In genomic region chr14:46832354-46833272, GRCm38 (mm10) we compare ENCODE assay signal across 7 mouse cellular contexts. TPM values are rescaled to one million over a fixed set of nuclear protein-coding genes. Genes with fewer than 3 reads are reported as not detected.
A peak's percentile ranks its signal among the peaks of the same experiment; 100 is the strongest.
DNase-seq lines count a peak whose midpoint lies in the region; ATAC-seq and TF ChIP-seq lines count a peak whose summit lies in the region.

No protein-coding gene starts in this region.

- TF ChIP-seq CTCF in lung, postnatal 0 days (IDR thresholded peaks at IDR 0.05) = no peak
- no peak for TF ChIP-seq CTCF in small intestine, adult 2 months (IDR thresholded peaks at IDR 0.05; ENCODE audit: extremely low read depth, insufficient read length, insufficient replicate concordance, low read depth, low read length)

- H3K36me3 ChIP-seq in lung, postnatal 0 days (ENCODE audit: insufficient read depth, low read length) = no peaks in the 10 kb centered on the region
- H3K36me3 ChIP-seq in small intestine, adult 2 months (ENCODE audit: control insufficient read depth, insufficient read depth, low read length) = no peaks in the 10 kb centered on the region; the same call in 1 of the 2 replicates

- H3K27ac ChIP-seq in lung, postnatal 0 days (ENCODE audit: low read length) = peak overlapping the region; percentile 88
- peak overlapping the region; percentile 35 for H3K27ac ChIP-seq in small intestine, adult 2 months (ENCODE audit: insufficient read depth, low read depth, low read length)

- H3K4me3 ChIP-seq in lung, postnatal 0 days (ENCODE audit: low read depth, low read length) = peak overlapping the region; percentile 81
- H3K4me3 ChIP-seq in small intestine, adult 2 months (ENCODE audit: low read depth, low read length) = peak overlapping the region; percentile 77

- H3K27me3 ChIP-seq in lung, postnatal 0 days (replicated peaks; ENCODE audit: insufficient read depth, low read length) = no peaks in the 10 kb centered on the region
- no peaks in the 10 kb centered on the region for H3K27me3 ChIP-seq in small intestine, adult 2 months (ENCODE audit: control insufficient read depth, insufficient read depth, low read length)

- peak overlapping the region; percentile 80 for H3K4me2 ChIP-seq in lung, postnatal 0 days (replicated peaks; ENCODE audit: low read depth, low read length)

- no peak for TF ChIP-seq EP300 in lung, postnatal 0 days (IDR thresholded peaks at IDR 0.05)

- WGBS in lung, postnatal 0 days = 5% methylated on average over 37 of the region's 40 CpGs
- WGBS in small intestine, adult 2 months = 8% methylated on average over 40 of the region's 40 CpGs

- H3K4me1 ChIP-seq in lung, postnatal 0 days (ENCODE audit: insufficient read depth, low read depth, low read length) = peaks cover 7% of the 10 kb centered on the region; the same call in 1 of the 2 replicates
- H3K4me1 ChIP-seq in small intestine, adult 2 months (ENCODE audit: control insufficient read depth, insufficient read depth, insufficient read length, low read length) = no peaks in the 10 kb centered on the region

- peak overlapping the region; percentile 90 for H3K9ac ChIP-seq in lung, postnatal 0 days (replicated peaks; ENCODE audit: low read depth)

- DNase-seq in thymus, postnatal 0 days (ENCODE audit: low spot score) = peak; percentile 9
- DNase-seq in thymus, postnatal 36 days = no peak
- DNase-seq in brain, adult 2 months (ENCODE audit: low read depth, low spot score) = peak; percentile 54
- DNase-seq in gastrocnemius, postnatal 4 days (ENCODE audit: low spot score in 2 of 2) = peak; percentile 45 to 56
- DNase-seq in kidney, postnatal 10 days = peak; percentile 64
- peak; percentile 43 for DNase-seq in lung, postnatal 0 days (ENCODE audit: low spot score)

- no peaks in the 10 kb centered on the region for H3K9me3 ChIP-seq in lung, postnatal 0 days (ENCODE audit: low read length)

- TF ChIP-seq POLR2A in small intestine, adult 2 months (IDR thresholded peaks at IDR 0.05; ENCODE audit: low read depth, low read length) = no peak

- peak; percentile 53 for ATAC-seq in lung, postnatal 0 days

RNA-seq across cellular contexts. Expression of gene Cgrrf1, which starts 0.7 kb away (rescaled TPM):
- 11.2 and 16.3 TPM in 2 replicates for polyA plus RNA-seq in thymus, postnatal 0 days (2015; fragmentation: Nextera tagmentation; extraction: Ambion mirVana)
- total RNA-seq in gastrocnemius, postnatal 4 days (2021) = 10 to 100 TPM; 31.2 to 33.3 TPM
- polyA plus RNA-seq in lung, postnatal 0 days (2015; fragmentation: Nextera tagmentation; extraction: Ambion mirVana) = 54.6 and 54.8 TPM in 2 replicates
- polyA plus RNA-seq in small intestine, adult 2 months (2012; rRNA removed) = 6.4 and 10.3 TPM in 2 replicates

RNA-seq across cellular contexts. Expression of gene Gmfb, which starts 10.6 kb away (rescaled TPM):
- 105 and 107 TPM in 2 replicates for polyA plus RNA-seq in thymus, postnatal 0 days (2015; fragmentation: Nextera tagmentation; extraction: Ambion mirVana)
- 10 to 100 TPM; 45.0 to 49.5 TPM for total RNA-seq in gastrocnemius, postnatal 4 days (2021)
- polyA plus RNA-seq in lung, postnatal 0 days (2015; fragmentation: Nextera tagmentation; extraction: Ambion mirVana) = 42.1 and 47.8 TPM in 2 replicates
- polyA plus RNA-seq in small intestine, adult 2 months (2012; rRNA removed) = 1.1 and 1.9 TPM in 2 replicates

RNA-seq across cellular contexts. Expression of gene Cnih1, which starts 44.4 kb away (rescaled TPM):
- polyA plus RNA-seq in thymus, postnatal 0 days (2015; fragmentation: Nextera tagmentation; extraction: Ambion mirVana) = 153 and 155 TPM in 2 replicates
- total RNA-seq in gastrocnemius, postnatal 4 days (2021) = 10 to 100 TPM; 74.7 to 75.5 TPM
- 133 and 137 TPM in 2 replicates for polyA plus RNA-seq in lung, postnatal 0 days (2015; fragmentation: Nextera tagmentation; extraction: Ambion mirVana)
- 47.5 and 50.6 TPM in 2 replicates for polyA plus RNA-seq in small intestine, adult 2 months (2012; rRNA removed)

RNA-seq across cellular contexts. Expression of gene Samd4, which starts 50.0 kb away (rescaled TPM):
- 0.51 and 0.69 TPM in 2 replicates for polyA plus RNA-seq in thymus, postnatal 0 days (2015; fragmentation: Nextera tagmentation; extraction: Ambion mirVana)
- total RNA-seq in gastrocnemius, postnatal 4 days (2021) = 10 to 100 TPM; 54.5 to 61.9 TPM
- 6.3 and 7.9 TPM in 2 replicates for polyA plus RNA-seq in lung, postnatal 0 days (2015; fragmentation: Nextera tagmentation; extraction: Ambion mirVana)
- polyA plus RNA-seq in small intestine, adult 2 months (2012; rRNA removed) = 3.2 and 4.1 TPM in 2 replicates

Comparison
In these comparisons a context has a peak if more than half of its experiments do, and no peak if none do; other contexts are left out.
1. DNase-seq: peak in thymus, postnatal 0 days (single experiment), brain, adult 2 months (single experiment), gastrocnemius, postnatal 4 days (2 of 2), kidney, postnatal 10 days (single experiment) and lung, postnatal 0 days (single experiment); none in thymus, postnatal 36 days (0 of 2).
2. RNA of gene Gmfb, which starts 10.6 kb away (polyA plus RNA-seq): 105 to 107 TPM in thymus, postnatal 0 days and 42.1 to 47.8 TPM in lung, postnatal 0 days; 1.1 to 1.9 TPM in small intestine, adult 2 months; every median in the first group is over 10 times any median in the second.